Mouse (Mus musculus) monocyte, adult 59 days (primary cell): Measurements from ENCODE around the gene Fance. TPM values are rescaled to one million over a fixed set of nuclear protein-coding genes. Genes with fewer than 3 reads are reported as not detected.

ENCODE experiments used
- total RNA-seq, 2 experiments: library from RNA; stranded (reverse); gene quantifications; one replicate each; pipeline ENCODE4 v1.2.4; 2023

Fance gene
- total RNA-seq: 10 to 100 TPM; 20.9 to 22.0 TPM

DNA sequence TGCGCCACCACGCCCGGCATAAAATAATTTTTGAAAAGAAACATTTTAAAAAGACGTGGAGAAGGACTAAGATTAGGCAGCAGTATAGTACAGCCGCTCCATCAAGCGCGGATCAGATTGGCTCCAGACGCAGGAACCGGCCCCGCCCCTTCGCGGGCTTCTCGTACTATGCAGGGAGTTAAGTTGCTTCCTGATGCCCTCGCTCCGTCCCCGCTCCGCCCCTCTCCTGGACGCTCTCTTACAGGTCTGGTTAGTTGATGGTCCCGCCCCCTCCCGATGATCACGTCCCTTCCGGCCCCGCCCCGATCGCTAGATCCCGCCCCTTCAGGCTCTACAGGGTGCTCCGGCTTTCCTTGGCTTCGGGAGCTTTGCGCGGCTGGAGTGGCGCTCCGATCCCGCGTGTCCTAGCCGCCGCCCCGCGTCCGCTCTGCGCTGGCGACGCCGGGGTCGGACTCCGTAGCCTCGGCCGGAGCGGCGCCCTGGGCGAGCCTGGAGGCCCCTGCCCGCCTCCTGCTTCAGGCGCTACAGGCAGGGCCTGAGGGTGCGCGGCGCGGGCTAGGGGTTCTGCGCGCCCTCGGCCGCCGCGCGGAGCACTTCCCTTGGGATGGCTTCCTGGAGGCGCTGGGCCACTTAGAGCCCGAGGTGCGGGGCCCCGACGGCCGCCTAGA, at the start of gene Fance:
Fance (plus strand) TSS at position 308 of the 668 bp plus-strand sequence.

DNA sequence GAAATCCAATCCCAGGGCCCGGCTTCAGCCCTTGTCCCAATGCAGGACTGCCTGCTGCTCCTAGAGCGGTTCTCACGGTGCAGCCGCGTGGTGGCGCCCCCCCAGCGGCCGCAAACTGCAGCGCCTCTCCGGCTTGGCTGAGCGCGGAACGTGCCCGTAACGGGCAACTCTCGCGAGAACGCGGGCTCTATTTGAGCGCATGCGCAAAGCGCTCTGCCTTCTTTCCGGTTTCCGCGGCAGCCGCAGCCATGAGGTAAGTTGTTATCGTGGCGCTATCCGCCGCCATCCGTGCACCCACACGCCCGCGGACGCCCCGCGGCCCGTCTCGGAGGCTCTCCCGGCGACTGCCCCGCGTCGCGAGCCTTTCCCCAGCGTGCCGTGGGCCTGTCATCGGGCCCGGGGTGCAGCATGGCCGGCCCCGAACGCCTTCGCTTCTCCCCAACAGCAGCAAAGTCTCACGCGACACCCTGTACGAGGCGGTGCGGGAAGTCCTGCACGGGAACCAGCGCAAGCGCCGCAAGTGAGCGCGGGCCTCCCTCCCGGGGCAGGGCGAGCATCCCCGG, 15.1 kb downstream of the Fance start, which contains the start of gene Rpl10a:
Rpl10a (plus strand) TSS at position 106 of the 563 bp plus-strand sequence.

DNA sequence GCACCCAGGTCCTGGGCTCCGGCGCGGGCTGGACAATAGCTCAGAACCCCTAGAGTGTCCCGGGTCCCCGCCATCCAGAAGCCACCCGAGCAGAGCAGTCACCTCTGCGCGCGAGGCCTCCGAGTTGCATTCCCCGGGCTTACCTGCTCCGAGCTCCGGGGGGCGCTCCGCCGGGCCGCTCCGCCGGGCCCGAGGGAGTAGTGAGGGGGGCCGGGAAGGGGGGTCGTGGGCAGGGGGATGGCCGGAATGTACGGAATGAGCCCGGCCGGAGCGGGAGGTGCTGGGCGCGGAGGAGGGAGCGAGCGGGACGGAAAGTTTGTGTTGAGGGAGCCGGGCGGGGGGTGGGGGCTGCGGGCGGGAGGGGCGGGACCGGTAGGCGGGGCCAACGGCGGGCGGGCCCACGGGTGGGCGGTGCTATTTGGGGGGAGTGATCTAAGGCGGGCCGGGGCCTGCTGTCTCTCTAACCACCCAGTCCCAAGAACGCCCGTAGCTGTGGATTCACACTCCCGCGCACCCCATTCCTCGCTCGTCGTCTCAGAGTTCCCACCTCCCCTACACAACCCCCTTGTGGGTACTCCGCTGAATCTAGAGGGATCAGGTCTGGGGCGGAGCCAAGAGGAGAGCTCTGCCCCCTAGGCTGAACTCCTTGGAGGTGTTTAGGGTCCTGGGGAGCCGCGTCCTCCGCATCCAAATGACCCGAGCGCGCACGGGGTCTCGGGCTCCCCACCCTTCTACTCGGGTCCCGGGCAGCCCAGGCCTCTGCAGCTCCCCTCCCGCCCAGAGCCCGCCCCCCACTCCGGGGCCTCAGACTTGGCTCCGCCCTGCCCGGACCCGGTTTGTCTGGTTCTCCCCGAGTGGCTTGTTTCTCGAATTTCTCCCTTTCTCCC, 37.4 kb downstream of the Fance start, which contains the start of gene Tead3:
Tead3 (minus strand) TSS at position 352 of the 887 bp plus-strand sequence.

DNA sequence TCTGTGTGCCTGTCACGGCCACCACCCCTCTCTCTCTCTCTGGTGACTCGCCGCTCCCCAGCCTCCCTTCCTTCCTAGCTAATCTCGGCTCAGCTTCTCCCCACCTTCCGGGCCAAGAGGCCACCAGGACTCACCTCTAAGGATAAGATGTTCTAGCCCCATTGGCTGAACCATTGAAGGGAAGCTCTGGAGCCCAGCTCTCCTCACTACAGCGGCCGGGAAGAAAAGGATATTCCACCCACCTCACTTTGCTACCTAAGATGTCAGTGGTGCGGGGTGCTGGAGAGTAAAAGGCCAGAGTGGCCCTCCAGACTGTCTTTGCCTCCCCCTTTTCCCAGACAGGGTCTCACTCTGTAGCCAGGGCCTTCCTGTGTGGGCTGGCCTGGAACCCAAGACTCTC, 51.8 kb downstream of the Fance start, which contains the start of gene Tulp1:
Tulp1 (minus strand) TSS at position 101 of the 400 bp plus-strand sequence.

Other genes with a start within 250 kb of the Fance start
- 1 to 10 TPM; 1.2 TPM for gene Tcp11, start 232.9 kb upstream of the Fance start, total RNA-seq
- under 1 TPM; 0.15 to 0.24 TPM for gene Scube3, start 171.4 kb upstream of the Fance start, total RNA-seq
- gene Zfp523, start 136.4 kb upstream of the Fance start, total RNA-seq: 1 to 10 TPM; 6.8 to 9.0 TPM
- gene Def6, start 105.7 kb upstream of the Fance start, total RNA-seq: 10 to 100 TPM; 49.9 to 51.2 TPM
- gene Ppard, start 80.8 kb upstream of the Fance start, total RNA-seq: 10 to 100 TPM; 42.2 to 43.7 TPM
- 100 to 1,000 TPM; 904 to 928 TPM for gene Rpl10a, start 15.0 kb downstream of the Fance start, total RNA-seq
- not detected for gene Tead3, start 37.3 kb downstream of the Fance start, total RNA-seq
- gene Tulp1, start 51.7 kb downstream of the Fance start, total RNA-seq: not detected
- 10 to 100 TPM; 23.0 to 29.0 TPM for gene Fkbp5, start 204.0 kb downstream of the Fance start, total RNA-seq
- gene Armc12, start 217.3 kb downstream of the Fance start, total RNA-seq: not detected
- gene Clpsl2, start 235.9 kb downstream of the Fance start, total RNA-seq: not detected
- gene Clps, start 247.2 kb downstream of the Fance start, total RNA-seq: 1 to 10 TPM in 1 of 2 experiments, not detected in 1; 3.6 TPM